Mouse (Mus musculus): ENCODE measurements around the gene Iffo2. TPM values are rescaled to one million over a fixed set of nuclear protein-coding genes. Genes with fewer than 3 reads are reported as not detected.

Iffo2 gene
- polyA plus RNA-seq, 3 experiments from 2014 or later: 2.7 to 5.1 (median 4.2) TPM

- ATAC-seq: no peak
Measured at GRCm38 (mm10) chr4:139643972-139644371, 113.6 kb downstream of the Iffo2 start.

DNA sequence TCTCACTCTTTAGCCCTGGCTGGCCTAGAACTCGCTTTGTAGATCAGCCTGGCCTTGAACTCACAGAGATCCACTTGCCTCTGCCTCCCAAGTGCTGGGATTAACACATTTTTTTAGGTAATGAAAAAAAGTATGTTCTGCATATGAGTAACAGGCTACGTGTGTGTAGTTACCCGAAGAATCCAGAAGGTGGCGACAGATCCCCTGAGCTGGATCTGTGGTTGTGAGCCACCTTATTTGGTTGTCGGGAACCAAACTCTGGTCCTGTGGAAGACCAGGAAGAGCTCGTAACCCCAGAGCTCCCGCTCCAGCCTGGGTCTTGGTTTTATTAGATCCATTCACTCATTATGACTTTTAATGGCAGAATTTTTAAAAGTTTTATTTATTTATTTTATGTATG, 116.6 kb downstream of the Iffo2 start:
- no peak for ATAC-seq

DNA sequence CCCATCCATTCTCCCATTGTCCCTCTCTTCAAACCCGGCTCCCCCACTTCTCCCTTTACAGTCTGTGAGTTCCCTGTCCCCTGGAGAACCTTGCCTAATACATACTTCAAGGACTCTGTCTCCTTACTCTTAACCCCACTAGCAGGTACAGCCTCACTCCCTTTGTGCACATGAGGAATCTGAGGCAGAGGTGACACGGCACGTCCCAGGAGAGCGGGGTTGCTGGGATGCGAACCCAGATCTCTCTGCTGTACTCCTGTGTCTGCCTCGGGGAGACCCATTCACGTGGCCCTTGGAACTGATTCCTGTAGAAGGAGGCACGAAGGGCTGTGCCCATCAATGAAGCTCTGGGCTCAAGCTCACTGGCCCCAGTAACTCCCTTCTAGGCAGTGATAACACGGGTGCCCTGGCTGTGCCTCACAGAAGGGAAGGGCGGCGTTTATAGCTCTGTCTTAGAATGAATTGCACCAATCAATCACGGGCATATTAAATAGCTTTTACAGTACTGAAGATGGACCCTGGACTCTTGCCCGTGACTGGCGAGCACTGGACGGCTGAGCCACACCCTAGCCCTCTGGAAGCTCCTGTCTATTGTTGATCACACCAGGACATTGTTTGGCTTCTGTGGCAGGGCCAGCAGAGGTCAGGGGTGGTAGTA, 119.9 kb downstream of the Iffo2 start:
- ATAC-seq: no peak

DNA sequence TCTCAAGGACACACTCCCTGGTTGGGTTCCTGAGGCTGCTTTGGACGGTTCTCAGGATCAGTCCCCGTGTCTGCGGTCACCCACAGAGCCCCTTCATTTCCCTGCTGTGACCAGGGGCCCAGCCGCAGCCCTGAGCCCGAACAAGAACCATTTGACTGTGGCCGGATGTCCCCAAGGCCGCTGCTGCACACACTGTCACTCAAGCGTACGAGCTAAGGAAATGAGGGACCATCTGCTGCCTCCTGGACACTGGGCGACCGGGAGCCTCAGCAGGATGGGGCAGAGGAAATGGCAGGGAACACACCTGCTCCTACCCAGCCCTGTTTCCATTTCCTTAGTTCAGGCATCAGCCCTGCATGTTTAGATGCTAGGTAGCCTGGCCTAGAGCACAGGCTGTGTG, 120.6 kb downstream of the Iffo2 start:
- ATAC-seq: no peak

DNA sequence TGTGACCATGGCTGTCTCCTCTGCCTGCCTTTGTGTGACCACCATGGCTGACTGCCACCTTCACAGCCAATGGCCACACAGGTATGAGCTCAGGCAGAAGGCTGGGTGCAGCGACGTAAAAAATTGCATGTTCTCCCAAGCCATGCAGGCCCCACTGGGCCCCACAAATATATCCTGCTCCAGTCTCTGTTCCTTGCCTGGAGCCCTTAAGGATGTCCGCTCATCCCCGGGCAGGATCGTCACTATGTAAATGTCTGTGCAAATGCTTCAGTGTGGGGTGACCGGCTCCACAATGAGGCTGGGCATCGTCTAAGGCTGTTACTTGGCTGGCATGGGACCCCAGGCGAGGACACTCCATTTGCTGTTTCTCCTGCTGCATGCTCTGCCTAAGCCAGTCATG, 122.9 kb downstream of the Iffo2 start, which contains the start of gene Tas1r2:
Gene Tas1r2, plus strand, starts transcription at position 301 of the 400 bp plus-strand sequence.
- ATAC-seq: no peak

GRCm38 (mm10) chr4:139661897-139662296, 131.5 kb downstream of the Iffo2 start:
- no peak for ATAC-seq

- no peak for ATAC-seq
Measured at GRCm38 (mm10) chr4:139667632-139668031, 137.3 kb downstream of the Iffo2 start.

- peak; percentile 50 for ATAC-seq
Measured at GRCm38 (mm10) chr4:139669847-139670246, 139.5 kb downstream of the Iffo2 start.

Other genes starting within 250 kb of the Iffo2 start
- gene Pqlc2, start 219.8 kb upstream of the Iffo2 start, polyA plus RNA-seq (2017; shearing (Covaris generic)): 10 to 100 TPM in 1 of 3 experiments, 1 to 10 TPM in 2; 7.6 to 10.0 (median 9.7) TPM
- 1 to 10 TPM; 5.4 to 7.7 (median 6.8) TPM for gene Akr7a5, start 219.8 kb upstream of the Iffo2 start, polyA plus RNA-seq (2017; shearing (Covaris generic))
- 10 to 100 TPM; 34.9 to 56.1 (median 49.1) TPM for gene Mrto4, start 178.0 kb upstream of the Iffo2 start, polyA plus RNA-seq (2017; shearing (Covaris generic))
- 10 to 100 TPM; 19.5 to 25.3 (median 24.8) TPM for gene Emc1, start 178.0 kb upstream of the Iffo2 start, polyA plus RNA-seq (2017; shearing (Covaris generic))
- 10 to 100 TPM; 32.1 to 69.4 (median 56.7) TPM for gene Ubr4, start 177.9 kb upstream of the Iffo2 start, polyA plus RNA-seq (2017; shearing (Covaris generic))
- not detected for gene Gm21969, start 72.6 kb downstream of the Iffo2 start, polyA plus RNA-seq (2017; shearing (Covaris generic))
- 10 to 100 TPM in 1 of 3 experiments, 1 to 10 TPM in 2; 7.5 to 12.0 (median 8.6) TPM for gene Aldh4a1, start 92.3 kb downstream of the Iffo2 start, polyA plus RNA-seq (2017; shearing (Covaris generic))
- gene Tas1r2, start 123.0 kb downstream of the Iffo2 start, polyA plus RNA-seq (2017; shearing (Covaris generic)): not detected